Mouse (Mus musculus) thymus, adult 2 months (tissue): ENCODE measurements around the gene Krtap19-1.

ENCODE experiments used
- CTCF ChIP-seq: fragments of 200-500 bp; IDR thresholded peaks from 2 replicates; pipeline ENCODE4 v1.5.1; 2012; ENCODE audit warnings: mild to moderate bottlenecking, control low read depth, low read length, moderate library complexity, borderline replicate concordance; ENCODE audit not compliant: control insufficient read depth, poor library complexity, insufficient read depth; ENCODE audit errors: extremely low read depth
- POLR2A ChIP-seq: fragments of 200-500 bp; IDR thresholded peaks from 2 replicates; pipeline ENCODE4 v1.6.1; 2012; ENCODE audit warnings: mild to moderate bottlenecking, low read length, control low read depth, moderate library complexity; ENCODE audit not compliant: control insufficient read depth, poor library complexity, insufficient read depth; ENCODE audit errors: extremely low read depth

DNA sequence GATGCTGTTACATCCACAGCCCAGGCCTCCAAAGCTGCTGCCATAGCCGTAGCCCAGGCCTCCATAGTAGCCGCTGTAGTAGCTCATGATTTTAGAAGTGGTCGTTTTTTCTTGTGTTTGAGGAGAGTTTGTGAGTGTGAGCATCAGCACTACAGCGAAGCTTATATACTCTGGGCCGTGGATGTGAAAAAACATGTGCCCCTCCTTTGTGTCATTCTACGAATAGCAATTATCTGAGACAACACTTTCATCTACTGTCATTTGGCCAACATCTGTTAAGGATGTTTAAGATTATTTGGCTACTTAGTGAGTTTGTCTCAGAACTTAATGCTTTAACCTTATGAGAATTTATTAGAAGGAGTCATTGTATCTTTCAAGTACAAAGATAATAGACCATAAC lies at the start of gene Krtap19-1:
- TF ChIP-seq POLR2A (no peak), CTCF (no peak)
